Mouse (Mus musculus): ENCODE results near the gene Gm49368. TPM values are rescaled to one million over a fixed set of nuclear protein-coding genes. Genes with fewer than 3 reads are reported as not detected.
"Not testable (repeated sequence)": the region's sequence is repeated elsewhere in the genome, so short reads cannot be mapped to it uniquely, and the experiment has no call there.

Gene Gm49368
- not detected in 2 replicates for polyA plus RNA-seq (2012; rRNA removed)

- DNase-seq = no peak
- Histone ChIP-seq H3K36me3 (ENCODE audit: control insufficient read depth, insufficient read depth, low read length) (no peaks in the 10 kb centered on the region), H3K4me1 (ENCODE audit: control insufficient read depth, insufficient read depth, low read length) (no peaks in the 10 kb centered on the region), H3K27ac (ENCODE audit: insufficient read depth, low read depth, low read length) (no peak within 1 kb of the TSS), H3K27me3 (replicated peaks; ENCODE audit: control insufficient read depth, insufficient read depth, low read length) (no peaks in the 10 kb centered on the region), H3K4me3 (ENCODE audit: insufficient read depth, low read depth, low read length) (no peak within 1 kb of the TSS)
- WGBS = 83% methylated on average over 7 of the region's 7 CpGs
- TF ChIP-seq POLR2A (IDR thresholded peaks at IDR 0.05; ENCODE audit: low read depth, low read length) (no peak), CTCF (conservative IDR thresholded peaks at IDR 0.05; ENCODE audit: insufficient read depth, insufficient read length, low read depth, low read length) (no peak)
Observed at GRCm38 (mm10) chr7:128062456-128062855, at the start of gene Gm49368, which contains the start of gene Itgam. Gene Gm49368 (plus strand): TSS chr7:128062683. Gene Itgam (plus strand): TSS chr7:128062640.

GRCm38 (mm10) chr7:128013116-128013515 lies 49.4 kb upstream of the Gm49368 start:
- DNase-seq = no peak
- Histone ChIP-seq H3K27me3 (replicated peaks; ENCODE audit: control insufficient read depth, insufficient read depth, low read length) (no peaks in the 10 kb centered on the region), H3K27ac (ENCODE audit: insufficient read depth, low read depth, low read length) (no peak overlapping the region), H3K4me1 (ENCODE audit: control insufficient read depth, insufficient read depth, low read length) (no peaks in the 10 kb centered on the region), H3K4me3 (ENCODE audit: insufficient read depth, low read depth, low read length) (no peak overlapping the region), H3K36me3 (ENCODE audit: control insufficient read depth, insufficient read depth, low read length) (no peaks in the 10 kb centered on the region)
- 90% methylated on average over 13 of the region's 13 CpGs for WGBS
- no peak for TF ChIP-seq POLR2A (IDR thresholded peaks at IDR 0.05; ENCODE audit: low read depth, low read length)
- TF ChIP-seq CTCF (conservative IDR thresholded peaks at IDR 0.05; ENCODE audit: insufficient read depth, insufficient read length, low read depth, low read length) = no peak

- H3K27ac ChIP-seq (ENCODE audit: insufficient read depth, low read depth, low read length) = not testable (repeated sequence)
Observed at GRCm38 (mm10) chr7:128016134-128016533, 46.3 kb upstream of the Gm49368 start.

GRCm38 (mm10) chr7:128016650-128017049 lies 45.8 kb upstream of the Gm49368 start:
- TF ChIP-seq CTCF (conservative IDR thresholded peaks at IDR 0.05; ENCODE audit: insufficient read depth, insufficient read length, low read depth, low read length) = no peak
- WGBS = 87% methylated on average over 6 of the region's 6 CpGs
- no peak overlapping the region for H3K27ac ChIP-seq (ENCODE audit: insufficient read depth, low read depth, low read length)

More at GRCm38 (mm10) chr7:128016134-128016533, 46.3 kb upstream of the Gm49368 start:
- H3K4me1 ChIP-seq (ENCODE audit: control insufficient read depth, insufficient read depth, low read length); DNase-seq; H3K4me3 ChIP-seq (ENCODE audit: insufficient read depth, low read depth, low read length); H3K36me3 ChIP-seq (ENCODE audit: control insufficient read depth, insufficient read depth, low read length); H3K27me3 ChIP-seq (replicated peaks; ENCODE audit: control insufficient read depth, insufficient read depth, low read length): not testable (repeated sequence)
- WGBS = 66% methylated on average over 5 of the region's 5 CpGs

GRCm38 (mm10) chr7:128018275-128018674 lies 44.2 kb upstream of the Gm49368 start:
- TF ChIP-seq POLR2A (IDR thresholded peaks at IDR 0.05; ENCODE audit: low read depth, low read length) = no peak
- no peak for TF ChIP-seq CTCF (conservative IDR thresholded peaks at IDR 0.05; ENCODE audit: insufficient read depth, insufficient read length, low read depth, low read length)
- DNase-seq = no peak
- 82% methylated on average over 3 of the region's 3 CpGs for WGBS
- H3K4me3 ChIP-seq (ENCODE audit: insufficient read depth, low read depth, low read length) = no peak overlapping the region
- H3K4me1 ChIP-seq (ENCODE audit: control insufficient read depth, insufficient read depth, low read length) = no peaks in the 10 kb centered on the region
- no peaks in the 10 kb centered on the region for H3K27me3 ChIP-seq (replicated peaks; ENCODE audit: control insufficient read depth, insufficient read depth, low read length)
- no peaks in the 10 kb centered on the region for H3K36me3 ChIP-seq (ENCODE audit: control insufficient read depth, insufficient read depth, low read length)
- no peak overlapping the region for H3K27ac ChIP-seq (ENCODE audit: insufficient read depth, low read depth, low read length)

More at GRCm38 (mm10) chr7:128016650-128017049, 45.8 kb upstream of the Gm49368 start:
- no peak for DNase-seq
- Histone ChIP-seq H3K27me3 (replicated peaks; ENCODE audit: control insufficient read depth, insufficient read depth, low read length) (no peaks in the 10 kb centered on the region), H3K36me3 (ENCODE audit: control insufficient read depth, insufficient read depth, low read length) (no peaks in the 10 kb centered on the region), H3K4me1 (ENCODE audit: control insufficient read depth, insufficient read depth, low read length) (no peaks in the 10 kb centered on the region), H3K4me3 (ENCODE audit: insufficient read depth, low read depth, low read length) (no peak overlapping the region)

GRCm38 (mm10) chr7:128019187-128019586 lies 43.3 kb upstream of the Gm49368 start:
- DNase-seq = no peak
- Histone ChIP-seq H3K4me1 (ENCODE audit: control insufficient read depth, insufficient read depth, low read length) (no peaks in the 10 kb centered on the region), H3K27me3 (replicated peaks; ENCODE audit: control insufficient read depth, insufficient read depth, low read length) (no peaks in the 10 kb centered on the region), H3K36me3 (ENCODE audit: control insufficient read depth, insufficient read depth, low read length) (no peaks in the 10 kb centered on the region), H3K4me3 (ENCODE audit: insufficient read depth, low read depth, low read length) (no peak overlapping the region), H3K27ac (ENCODE audit: insufficient read depth, low read depth, low read length) (no peak overlapping the region)
- WGBS = 43% methylated on average over 2 of the region's 2 CpGs
- no peak for TF ChIP-seq POLR2A (IDR thresholded peaks at IDR 0.05; ENCODE audit: low read depth, low read length)
- no peak for TF ChIP-seq CTCF (conservative IDR thresholded peaks at IDR 0.05; ENCODE audit: insufficient read depth, insufficient read length, low read depth, low read length)

GRCm38 (mm10) chr7:128022974-128023373 lies 39.5 kb upstream of the Gm49368 start:
- Histone ChIP-seq H3K27ac (ENCODE audit: insufficient read depth, low read depth, low read length) (no peak overlapping the region), H3K4me3 (ENCODE audit: insufficient read depth, low read depth, low read length) (no peak overlapping the region), H3K27me3 (replicated peaks; ENCODE audit: control insufficient read depth, insufficient read depth, low read length) (no peaks in the 10 kb centered on the region), H3K4me1 (ENCODE audit: control insufficient read depth, insufficient read depth, low read length) (no peaks in the 10 kb centered on the region), H3K36me3 (ENCODE audit: control insufficient read depth, insufficient read depth, low read length) (no peaks in the 10 kb centered on the region)
- TF ChIP-seq CTCF (conservative IDR thresholded peaks at IDR 0.05; ENCODE audit: insufficient read depth, insufficient read length, low read depth, low read length) = peak; percentile 29; the same call in 1 of the 2 replicates
- TF ChIP-seq POLR2A (IDR thresholded peaks at IDR 0.05; ENCODE audit: low read depth, low read length) = no peak
- 67% methylated on average over 8 of the region's 8 CpGs for WGBS
- DNase-seq = no peak

GRCm38 (mm10) chr7:128023565-128023964 lies 38.9 kb upstream of the Gm49368 start:
- TF ChIP-seq POLR2A (IDR thresholded peaks at IDR 0.05; ENCODE audit: low read depth, low read length) (no peak), CTCF (conservative IDR thresholded peaks at IDR 0.05; ENCODE audit: insufficient read depth, insufficient read length, low read depth, low read length) (no peak)
- Histone ChIP-seq H3K4me1 (ENCODE audit: control insufficient read depth, insufficient read depth, low read length) (no peaks in the 10 kb centered on the region), H3K4me3 (ENCODE audit: insufficient read depth, low read depth, low read length) (no peak overlapping the region), H3K36me3 (ENCODE audit: control insufficient read depth, insufficient read depth, low read length) (no peaks in the 10 kb centered on the region), H3K27me3 (replicated peaks; ENCODE audit: control insufficient read depth, insufficient read depth, low read length) (no peaks in the 10 kb centered on the region), H3K27ac (ENCODE audit: insufficient read depth, low read depth, low read length) (no peak overlapping the region)
- no peak for DNase-seq
- WGBS = 88% methylated on average over 4 of the region's 4 CpGs

Data from kidney, adult 2 months (tissue).